Mouse (Mus musculus) forebrain, embryonic 13.5 days (tissue): ENCODE results near the gene Itch. TPM values are rescaled to one million over a fixed set of nuclear protein-coding genes. Genes with fewer than 3 reads are reported as not detected.

Experiments used
- ATAC-seq: fragments of 200-750 bp; cut with Nextera tagmentation; 2 replicates; pipeline ENCODE4 v1.8.0; 2017
- H3K27ac ChIP-seq: fragments of 300-500 bp; sonication (generic); 2 replicates; pipeline ENCODE4 v1.5.1; 2015; ENCODE audit warnings: inconsistent platforms, mild to moderate bottlenecking, moderate library complexity
- H3K27me3 ChIP-seq: fragments of 300-500 bp; sonication (generic); 2 replicates; pipeline ENCODE4 v1.6.1; 2015; ENCODE audit warnings: mild to moderate bottlenecking, inconsistent platforms
- H3K36me3 ChIP-seq: fragments of 300-500 bp; sonication (generic); 2 replicates; pipeline ENCODE4 v1.6.1; 2015; ENCODE audit warnings: mild to moderate bottlenecking, inconsistent platforms; ENCODE audit not compliant: poor library complexity, severe bottlenecking
- H3K4me1 ChIP-seq: fragments of 300-500 bp; sonication (generic); 2 replicates; pipeline ENCODE4 v1.6.1; 2015; ENCODE audit warnings: inconsistent platforms
- H3K4me2 ChIP-seq: fragments of 300-500 bp; sonication (generic); 2 replicates; pipeline ENCODE4 v1.6.1; 2015; ENCODE audit warnings: inconsistent platforms, mild to moderate bottlenecking, moderate library complexity
- H3K4me3 ChIP-seq: fragments of 300-500 bp; sonication (generic); 2 replicates; pipeline ENCODE4 v1.5.1; 2015; ENCODE audit warnings: mild to moderate bottlenecking, inconsistent platforms
- H3K9ac ChIP-seq: fragments of 300-500 bp; sonication (generic); 2 replicates; pipeline ENCODE4 v1.6.1; 2015; ENCODE audit warnings: mild to moderate bottlenecking, inconsistent platforms
- H3K9me3 ChIP-seq: fragments of 300-500 bp; sonication (generic); replicated peaks from 2 replicates; pipeline ENCODE4 v1.6.1; 2016; ENCODE audit warnings: inconsistent platforms
- WGBS: fragments of 180-500 bp; shearing (Covaris S2); methylation state at CpG from one replicate; pipeline ENCODE4 v1.1.7; 2015; 5-methylcytosine and 5-hydroxymethylcytosine counted together
- polyA plus RNA-seq: library from polyadenylated mRNA; unstranded; fragments of >200 nt; fragmentation: Nextera tagmentation; extraction: Ambion mirVana; gene quantifications from 2 replicates; pipeline ENCODE4 v1.2.1, GENCODE M21; 2015

Gene Itch
- polyA plus RNA-seq, 1 experiment from 2014 or later = 53.2 TPM

GRCm38 (mm10) chr2:155271957-155272356 is 138.6 kb downstream of the Itch start:
- 86% methylated on average over 6 of the region's 6 CpGs for WGBS
- H3K27ac ChIP-seq = no peak overlapping the region
- H3K9ac ChIP-seq = no peak overlapping the region
- H3K36me3 ChIP-seq = no peaks in the 10 kb centered on the region
- H3K4me1 ChIP-seq = peaks cover 2% of the 10 kb centered on the region
- H3K27me3 ChIP-seq = no peaks in the 10 kb centered on the region
- no peak for ATAC-seq
- no peak overlapping the region for H3K4me2 ChIP-seq
- H3K4me3 ChIP-seq = no peak overlapping the region
- H3K9me3 ChIP-seq = no peaks in the 10 kb centered on the region

- Histone ChIP-seq H3K4me3 (no peak overlapping the region), H3K4me2 (no peak overlapping the region), H3K9ac (no peak overlapping the region), H3K9me3 (no peaks in the 10 kb centered on the region), H3K4me1 (peaks cover 8% of the 10 kb centered on the region), H3K27ac (no peak overlapping the region), H3K36me3 (peaks cover 2% of the 10 kb centered on the region; the same call in 1 of the 2 replicates), H3K27me3 (no peaks in the 10 kb centered on the region)
- no peak for ATAC-seq
- 84% methylated on average over 10 of the region's 10 CpGs for WGBS
Observed at GRCm38 (mm10) chr2:155272396-155273170, 139.3 kb downstream of the Itch start.

GRCm38 (mm10) chr2:155273603-155274002 is 140.3 kb downstream of the Itch start:
- Histone ChIP-seq H3K4me1 (peaks cover 9% of the 10 kb centered on the region), H3K36me3 (peaks cover 12% of the 10 kb centered on the region), H3K27ac (no peak overlapping the region), H3K9ac (no peak overlapping the region), H3K4me3 (no peak overlapping the region), H3K9me3 (no peaks in the 10 kb centered on the region), H3K27me3 (no peaks in the 10 kb centered on the region), H3K4me2 (no peak overlapping the region)
- ATAC-seq = no peak
- WGBS = 90% methylated on average over 8 of the region's 8 CpGs

GRCm38 (mm10) chr2:155276195-155276594 is 142.9 kb downstream of the Itch start, which contains the start of gene Map1lc3a:
Gene Map1lc3a, plus strand, starts transcription at chr2:155276297.
- H3K4me1 ChIP-seq = peaks cover 9% of the 10 kb centered on the region
- H3K4me3 ChIP-seq = peak within 1 kb of the TSS; percentile 73
- ATAC-seq = peak; percentile 95
- peaks cover 30% of the 10 kb centered on the region for H3K36me3 ChIP-seq
- H3K4me2 ChIP-seq = peak within 1 kb of the TSS; percentile 77
- no peaks in the 10 kb centered on the region for H3K9me3 ChIP-seq
- H3K9ac ChIP-seq = peak within 1 kb of the TSS; percentile 84
- no peaks in the 10 kb centered on the region for H3K27me3 ChIP-seq
- peak within 1 kb of the TSS; percentile 49 for H3K27ac ChIP-seq
- 1% methylated on average over 44 of the region's 47 CpGs for WGBS

Other genes with a start within 250 kb of the Itch start
- gene Eif2s2, start 240.6 kb upstream of the Itch start, polyA plus RNA-seq = 88.1 and 97.0 TPM in 2 replicates
- 0.06 and 0.14 TPM in 2 replicates for gene Gm14226, start 115.2 kb upstream of the Itch start, polyA plus RNA-seq
- gene Ahcy, start 59.0 kb upstream of the Itch start, polyA plus RNA-seq = 53.9 and 57.0 TPM in 2 replicates
- 608 and 639 TPM in 2 replicates for gene Dynlrb1, start 103.0 kb downstream of the Itch start, polyA plus RNA-seq
- gene Map1lc3a, start 142.8 kb downstream of the Itch start, polyA plus RNA-seq = 209 and 234 TPM in 2 replicates
- gene Pigu, start 223.9 kb downstream of the Itch start, polyA plus RNA-seq = 44.6 and 49.1 TPM in 2 replicates
- 72.3 and 72.8 TPM in 2 replicates for gene Trp53inp2, start 247.6 kb downstream of the Itch start, polyA plus RNA-seq